Mouse (Mus musculus) mature B cell (primary cell): ENCODE results near the gene Stard3.

ENCODE experiments used
- in situ Hi-C: fragments of 300-500 bp; cut with MboI; formaldehyde crosslinking; loops from 2 replicates; pipeline ENCODE4 v1.14.3; 2019

The Stard3 gene

GRCm38 (mm10) chr11:98329081-98329959 lies 28.8 kb upstream of the Stard3 start, which contains the start of gene Neurod2:
Neurod2 (minus strand) TSS chr11:98329648.
- in situ Hi-C loops = no loop called here

- in situ Hi-C loops = no loop called here
Measured at GRCm38 (mm10) chr11:98329960-98330744, 28.0 kb upstream of the Stard3 start.

- in situ Hi-C loops = no loop called here
Measured at GRCm38 (mm10) chr11:98330745-98331204, 27.4 kb upstream of the Stard3 start.

DNA sequence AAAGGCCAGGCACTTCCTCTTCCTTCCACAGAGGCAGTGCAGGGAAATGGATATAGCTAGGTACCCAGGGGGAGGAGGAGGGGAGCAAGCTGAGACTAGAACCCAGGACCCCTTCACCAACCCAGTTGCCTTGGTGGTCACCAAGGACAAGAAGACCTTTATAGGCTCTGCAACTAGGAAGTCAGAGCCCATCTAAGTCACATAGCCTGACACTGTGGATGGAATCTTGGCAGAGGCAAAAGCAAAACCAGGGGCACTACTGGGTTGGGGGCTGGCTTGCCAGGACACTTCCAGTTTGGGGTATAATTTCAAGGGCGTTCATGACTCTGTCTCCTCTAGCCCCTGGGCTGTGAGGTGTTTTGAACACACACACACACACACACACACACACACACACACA lies 26.8 kb upstream of the Stard3 start:
- in situ Hi-C loops = no loop called here

- in situ Hi-C loops = no loop called here
Measured at GRCm38 (mm10) chr11:98332186-98332585, 26.0 kb upstream of the Stard3 start.

- in situ Hi-C loops = no loop called here
Measured at GRCm38 (mm10) chr11:98332841-98333240, 25.3 kb upstream of the Stard3 start.

DNA sequence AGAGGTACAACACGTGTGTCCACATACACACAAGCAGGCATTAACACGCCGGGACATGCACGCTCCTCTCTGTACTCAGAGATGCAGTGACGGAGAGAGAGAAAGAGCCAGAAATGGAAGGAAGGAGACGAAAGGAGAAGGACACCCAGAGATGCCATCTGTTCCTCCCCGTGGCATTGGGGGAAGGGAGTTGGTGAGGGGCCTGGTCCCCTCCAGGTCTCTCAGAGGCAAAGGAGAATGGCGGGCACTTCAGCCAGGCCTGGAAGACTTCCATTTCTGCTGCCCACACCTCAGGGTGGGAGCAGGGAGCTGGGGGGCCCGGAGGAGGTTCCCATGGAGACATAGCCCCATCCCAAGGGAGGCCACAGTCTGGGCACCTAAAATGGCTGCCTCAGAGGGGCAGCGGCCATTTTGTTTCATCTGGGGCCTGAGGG lies 24.9 kb upstream of the Stard3 start:
- in situ Hi-C loops = no loop called here

- in situ Hi-C loops = no loop called here
Measured at GRCm38 (mm10) chr11:98333981-98334741, 24.0 kb upstream of the Stard3 start.

- in situ Hi-C loops = no loop called here
Measured at GRCm38 (mm10) chr11:98335250-98335649, 22.9 kb upstream of the Stard3 start.

- in situ Hi-C loops = no loop called here
Measured at GRCm38 (mm10) chr11:98336245-98337107, 21.7 kb upstream of the Stard3 start.

DNA sequence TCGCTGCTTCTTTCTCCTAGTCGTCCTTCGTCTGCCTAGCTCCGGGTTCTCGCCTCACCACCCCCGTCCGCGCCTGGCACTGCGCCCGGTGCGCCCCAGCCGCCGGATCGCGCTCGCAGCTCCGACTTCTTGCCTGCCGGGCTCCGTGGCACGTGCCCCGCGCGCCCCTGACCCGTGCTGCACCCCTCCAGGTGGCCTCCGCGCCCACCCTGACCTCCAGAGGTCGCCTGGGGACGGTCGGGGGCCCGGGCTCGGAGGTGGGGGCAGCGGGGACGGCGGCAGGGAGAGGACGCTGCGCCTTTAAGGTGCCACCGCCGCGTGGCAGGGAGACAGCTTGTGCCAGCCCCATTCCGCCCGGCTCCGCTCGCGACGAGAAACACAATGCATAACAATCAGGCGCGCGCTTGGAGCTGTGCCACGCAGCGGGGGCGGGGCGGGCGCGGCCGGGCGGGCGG lies 19.6 kb upstream of the Stard3 start:
- in situ Hi-C loops = no loop called here

DNA sequence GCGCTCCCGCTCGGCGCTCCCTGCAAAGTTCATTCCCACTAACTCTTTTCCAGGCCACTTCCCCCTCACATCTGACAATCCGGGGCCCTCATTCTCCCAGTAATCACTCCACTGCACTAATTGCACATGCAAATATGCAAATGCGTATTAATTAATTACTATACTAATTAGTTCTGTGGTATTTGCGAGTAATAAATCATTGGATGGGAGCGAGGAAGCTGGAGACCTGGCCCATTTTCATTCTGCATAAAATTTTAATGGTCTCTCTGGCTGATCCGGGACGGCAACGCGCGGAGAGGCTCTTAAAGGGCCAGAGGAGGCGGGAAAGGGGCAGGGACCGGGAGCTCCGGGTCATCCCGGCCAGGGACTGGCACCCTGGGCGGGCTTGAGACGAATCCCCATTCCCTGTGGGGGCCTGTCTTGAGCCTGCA lies 19.1 kb upstream of the Stard3 start:
- in situ Hi-C loops = no loop called here

GRCm38 (mm10) chr11:98339679-98340287 lies 18.4 kb upstream of the Stard3 start:
- in situ Hi-C loops = no loop called here

DNA sequence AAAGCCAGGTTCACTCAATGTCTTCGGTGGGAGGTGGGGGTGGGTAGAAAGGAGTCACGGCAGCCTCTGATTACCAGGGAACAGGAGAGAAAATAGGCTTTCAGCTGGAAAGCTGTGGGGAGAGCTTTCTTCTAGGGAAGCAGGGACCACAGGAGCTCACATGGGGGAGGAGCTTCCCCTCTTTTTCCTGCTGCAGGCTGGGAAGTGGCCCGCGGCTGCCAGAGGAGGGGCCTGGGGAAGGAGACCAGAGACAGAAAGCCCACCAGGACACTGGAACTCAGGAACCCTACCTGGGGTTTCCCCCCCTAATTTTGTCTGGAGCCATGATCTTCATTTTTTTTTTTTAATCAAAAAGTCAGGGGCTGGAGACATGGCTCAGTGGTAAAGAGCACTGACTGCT lies 17.6 kb upstream of the Stard3 start:
- in situ Hi-C loops = no loop called here

- in situ Hi-C loops = no loop called here
Measured at GRCm38 (mm10) chr11:98341174-98341573, 17.0 kb upstream of the Stard3 start.

DNA sequence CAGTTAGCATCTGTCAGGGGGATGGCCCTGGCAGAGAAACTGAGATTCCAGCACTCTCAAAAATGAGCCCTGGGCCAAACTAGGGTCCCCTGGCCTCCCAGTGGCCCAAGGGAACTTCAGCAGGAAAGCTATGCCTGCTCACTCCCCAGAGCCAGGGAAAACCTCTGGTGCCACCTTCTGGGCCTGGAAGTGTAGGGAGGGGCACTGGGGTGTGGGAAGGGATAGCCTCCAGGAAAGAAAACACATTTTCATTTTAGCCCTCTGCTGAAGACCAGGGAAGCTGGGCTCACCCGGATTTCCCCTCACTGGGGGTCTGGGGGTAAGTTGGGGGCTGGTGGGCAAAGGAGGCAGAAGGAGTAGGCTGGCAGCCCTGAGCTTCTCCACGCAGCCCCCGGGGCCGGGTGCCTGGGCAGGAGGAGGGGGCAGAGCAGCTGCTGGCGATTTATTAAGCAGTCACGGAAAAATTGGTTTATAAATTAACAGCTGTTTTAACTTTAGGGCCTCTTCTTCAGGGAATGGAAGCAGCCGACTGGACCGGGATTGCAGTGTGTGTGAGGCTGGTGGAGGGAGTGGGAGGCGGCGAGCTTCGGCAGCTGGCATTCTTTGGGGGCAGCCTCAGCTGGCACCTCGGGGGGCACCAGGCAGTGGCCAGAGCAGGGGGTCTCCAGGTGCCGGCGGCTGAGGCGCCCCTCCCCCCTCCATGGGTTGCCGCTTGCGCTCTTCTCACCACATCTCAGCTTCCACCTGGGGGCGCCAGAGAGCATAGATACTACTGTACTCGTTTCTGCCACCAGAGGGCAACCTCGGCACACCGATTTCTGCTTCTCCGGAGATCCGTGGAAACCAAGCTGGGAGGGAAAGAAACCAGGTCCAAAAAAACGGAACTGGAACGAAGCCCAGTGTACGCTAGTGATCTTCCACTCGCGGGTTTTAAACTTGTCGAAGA lies 15.9 kb upstream of the Stard3 start:
- in situ Hi-C loops = no loop called here

DNA sequence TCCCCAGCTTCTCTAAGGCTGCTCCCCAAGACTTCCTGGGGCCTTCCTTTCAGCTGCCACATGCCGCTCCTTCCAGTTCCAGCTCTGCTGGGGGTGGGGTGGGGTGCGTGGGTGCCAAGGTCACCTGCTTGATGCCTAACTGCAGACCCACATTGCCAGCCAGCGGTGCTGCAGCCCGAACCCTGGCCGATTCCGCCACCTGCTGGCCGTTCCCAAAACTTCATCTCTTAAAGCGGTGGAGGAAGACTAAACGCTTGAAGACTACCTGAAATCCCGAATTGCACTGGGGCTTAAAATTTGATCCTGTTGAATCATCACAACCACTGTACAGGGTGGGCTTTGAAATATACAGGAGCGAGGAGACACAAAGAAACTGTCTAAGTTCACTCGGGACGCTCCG lies 12.9 kb upstream of the Stard3 start:
- in situ Hi-C loops = no loop called here

GRCm38 (mm10) chr11:98346168-98346567 lies 12.0 kb upstream of the Stard3 start:
- in situ Hi-C loops = no loop called here

GRCm38 (mm10) chr11:98347385-98348082 lies 10.6 kb upstream of the Stard3 start:
- in situ Hi-C loops = no loop called here
